ENCODE assay signal across 34 mouse cellular contexts in the genomic region with DNA sequence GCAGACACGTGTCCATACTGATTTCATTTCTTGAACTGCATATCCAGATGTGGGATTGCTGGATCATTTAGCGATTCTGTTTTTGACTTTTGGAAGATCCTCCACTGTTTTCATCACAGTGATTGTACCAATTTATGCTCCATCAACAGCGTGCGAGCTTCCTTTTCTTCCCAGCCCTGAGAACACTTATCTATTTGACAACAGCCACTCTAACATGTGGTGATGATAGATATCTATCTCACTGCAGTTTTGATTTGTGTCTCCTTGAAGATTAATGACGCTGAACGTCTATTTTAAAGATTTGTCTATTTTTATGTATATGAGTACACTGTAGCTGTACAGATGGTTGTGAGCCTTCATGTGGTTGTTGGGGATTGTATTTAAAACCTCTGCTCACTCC.
"Had no signal": no experiment of that assay in that cellular context is flagged by ENCODE, and none has a peak within 500 bp of the region (broad histone marks: within the 10 kb centered on the region; RNA-seq: fewer than 3 reads in every experiment).

No protein-coding gene starts in this region.

- H3K4me1 ChIP-seq: heart, embryonic 12.5 days; heart, embryonic 15.5 days; hindbrain, embryonic 10.5 days; hindbrain, embryonic 12.5 days; hindbrain, embryonic 13.5 days; hindbrain, embryonic 15.5 days; intestine, embryonic 15.5 days; kidney, embryonic 15.5 days had no signal

- ATAC-seq: hindbrain, embryonic 16.5 days; hindbrain, postnatal 0 days; inflammation-experienced regulatory T-cells, adult 6 months; intestine, embryonic 15.5 days; intestine, embryonic 16.5 days; intestine, postnatal 0 days had no signal

- H3K27ac ChIP-seq: heart, embryonic 13.5 days; heart, embryonic 15.5 days; hindbrain, embryonic 10.5 days; hindbrain, embryonic 12.5 days; hindbrain, embryonic 13.5 days; hindbrain, embryonic 14.5 days; hindbrain, embryonic 15.5 days; hindbrain, postnatal 0 days; intestine, embryonic 15.5 days; kidney, embryonic 15.5 days; kidney, postnatal 0 days; layer of hippocampus, adult 2 months; left cerebral cortex, adult 2 months had no signal

- H3K9me3 ChIP-seq: heart, embryonic 13.5 days; heart, embryonic 15.5 days; hindbrain, embryonic 10.5 days; hindbrain, embryonic 13.5 days; hindbrain, embryonic 15.5 days; intestine, embryonic 15.5 days; kidney, embryonic 15.5 days had no signal

- H3K36me3 ChIP-seq: heart, embryonic 12.5 days; heart, embryonic 13.5 days; heart, embryonic 15.5 days; hindbrain, embryonic 10.5 days; hindbrain, embryonic 12.5 days; hindbrain, embryonic 13.5 days; hindbrain, embryonic 15.5 days; intestine, embryonic 15.5 days; kidney, embryonic 15.5 days had no signal

- H3K4me3 ChIP-seq: heart, embryonic 12.5 days; heart, embryonic 13.5 days; heart, embryonic 15.5 days; hindbrain, embryonic 10.5 days; hindbrain, embryonic 12.5 days; hindbrain, embryonic 13.5 days; hindbrain, embryonic 15.5 days; intestine, embryonic 15.5 days; kidney, embryonic 15.5 days; layer of hippocampus, adult 2 months; left cerebral cortex, adult 2 months had no signal

- H3K27me3 ChIP-seq: heart, embryonic 12.5 days; heart, embryonic 13.5 days; heart, embryonic 15.5 days; hindbrain, embryonic 12.5 days; hindbrain, embryonic 13.5 days; hindbrain, embryonic 15.5 days; intestine, embryonic 15.5 days; kidney, embryonic 15.5 days had no signal

- DNase-seq: heart, postnatal 10 days; heart, postnatal 14 days; heart, postnatal 36 days; heart, postnatal 4 days; kidney, adult 11 months; kidney, adult 18-20 months; kidney, adult 2 months; kidney, adult 8-10 months; kidney, adult 9 months; kidney, postnatal 10 days; kidney, postnatal 14 days; kidney, postnatal 25 days; kidney, postnatal 36 days; kidney, postnatal 4 days; layer of hippocampus, adult 9-11 months; layer of hippocampus, postnatal 36 days had no signal

- H3K9ac ChIP-seq: heart, embryonic 12.5 days; heart, embryonic 13.5 days; heart, embryonic 15.5 days; hindbrain, embryonic 12.5 days; hindbrain, embryonic 13.5 days; hindbrain, embryonic 14.5 days; hindbrain, embryonic 15.5 days; intestine, embryonic 15.5 days; kidney, embryonic 15.5 days had no signal
